Mouse (Mus musculus): ENCODE measurements around the gene Gm28510.
"Not testable (repeated sequence)": the region's sequence is repeated elsewhere in the genome, so short reads cannot be mapped to it uniquely, and the experiment has no call there.

Gm28510 gene

GRCm38 (mm10) chrY:10412437-10412836, at the start of gene Gm28510:
Gene Gm28510, plus strand, starts transcription at chrY:10412737.
- DNase-seq (ENCODE audit: low read depth, low spot score) = not testable (repeated sequence)

Data from embryo, embryonic 11.5 days (tissue).